Mouse (Mus musculus) cerebellum, adult 8-10 months (tissue): ENCODE data around the gene Gm21830.
"Not testable (repeated sequence)": the region's sequence is repeated elsewhere in the genome, so short reads cannot be mapped to it uniquely, and the experiment has no call there.

Source experiments
- DNase-seq: peaks from one replicate; pipeline ENCODE4 v3.0.0; 2022

The Gm21830 gene

DNA sequence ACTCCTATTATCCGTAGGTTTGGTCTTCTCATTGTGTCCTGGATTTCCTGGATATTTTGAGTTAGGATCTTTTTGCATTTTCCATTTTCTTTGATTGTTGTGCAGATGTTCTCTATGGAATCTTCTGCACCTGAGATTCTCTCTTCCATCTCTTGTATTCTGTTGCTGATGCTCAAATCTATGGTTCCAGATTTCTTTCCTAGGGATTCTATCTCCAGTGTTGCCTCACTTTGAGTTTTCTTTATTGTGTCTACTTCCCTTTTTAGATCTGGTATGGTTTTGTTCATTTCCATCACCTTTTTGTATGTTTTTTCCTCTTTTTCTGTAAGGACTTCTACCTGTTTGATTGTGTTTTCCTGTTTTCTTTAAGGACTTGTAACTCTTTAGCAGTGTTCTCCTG, at the start of gene Gm21830:
Gene Gm21830, plus strand, starts transcription at position 301 of the 400 bp plus-strand sequence.
- not testable (repeated sequence) for DNase-seq

DNA sequence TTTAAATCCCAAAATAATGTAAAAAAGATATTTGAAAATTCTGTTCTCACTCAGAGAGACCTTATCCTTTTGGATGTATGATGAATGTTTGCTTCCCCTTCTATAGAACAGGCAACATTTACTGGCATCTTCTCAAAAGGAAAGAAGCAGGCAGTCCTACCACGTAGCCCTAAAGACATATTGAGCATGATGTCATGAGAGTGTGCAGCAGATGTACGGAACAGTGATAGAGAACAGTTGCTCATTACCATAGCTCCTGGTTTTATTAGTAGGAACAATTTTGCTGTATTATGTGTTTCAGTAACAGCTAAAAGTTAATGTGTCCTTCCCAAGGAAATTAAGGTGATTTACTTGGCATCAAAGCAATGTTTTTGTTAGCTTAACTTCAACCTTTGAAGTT, 49.0 kb upstream of the Gm21830 start:
- no peak for DNase-seq

DNA sequence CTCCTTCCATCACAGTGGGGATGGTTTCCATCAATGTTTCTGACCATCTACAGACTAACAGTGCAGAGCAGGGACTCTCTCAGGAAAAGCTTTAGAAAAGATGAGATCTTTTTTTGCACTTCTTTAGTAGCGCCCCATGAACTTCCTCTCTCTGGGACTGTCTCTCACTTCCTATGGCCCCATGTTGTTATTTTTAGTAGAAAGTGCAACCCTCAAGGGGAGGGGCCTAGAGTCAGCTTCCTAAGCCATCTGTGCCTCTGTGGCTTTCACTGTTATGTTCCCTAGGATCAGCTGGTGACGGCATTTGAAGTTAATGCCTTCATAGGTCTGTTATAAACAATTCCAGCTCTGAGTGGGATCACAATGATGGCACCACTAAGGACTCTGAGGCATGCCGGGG, 35.0 kb upstream of the Gm21830 start:
- no peak for DNase-seq

DNA sequence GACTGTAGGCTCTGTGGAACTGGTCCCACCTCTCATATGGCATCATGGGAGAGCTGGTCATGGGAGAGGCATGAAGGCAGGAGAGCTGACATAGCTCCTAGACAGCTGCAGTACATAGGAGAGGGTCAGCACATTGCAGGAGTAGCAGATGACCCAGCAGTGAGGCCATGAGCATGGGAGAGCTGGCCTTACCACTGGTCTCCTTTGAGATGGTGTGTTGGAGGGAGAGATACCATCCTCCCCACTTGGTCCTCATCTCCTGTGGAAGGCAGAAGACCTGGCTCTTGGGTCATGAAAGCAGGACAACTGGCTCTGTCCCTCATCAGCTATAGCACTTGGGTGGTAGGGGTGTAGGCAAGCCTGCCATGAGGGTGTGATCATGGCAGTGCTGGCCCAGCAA, 7.3 kb downstream of the Gm21830 start:
- no peak for DNase-seq

DNA sequence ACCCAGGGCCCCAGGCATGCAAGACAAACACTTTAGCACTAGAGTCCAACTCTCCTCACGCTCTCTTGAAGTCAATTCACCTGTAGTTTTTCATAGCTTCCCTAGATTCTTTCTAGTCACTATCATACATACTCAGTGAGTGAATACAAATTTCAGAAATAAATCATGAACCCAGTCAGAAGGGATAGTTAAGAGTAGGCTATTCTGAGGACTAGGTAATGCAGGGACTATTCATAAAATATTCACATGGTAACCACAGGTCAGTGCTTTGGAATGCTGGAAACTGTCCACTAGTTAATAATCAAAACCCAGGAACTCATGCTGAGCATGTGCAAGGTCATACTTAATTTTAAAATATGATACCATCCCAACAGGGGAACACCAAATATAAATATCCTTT, 9.3 kb downstream of the Gm21830 start:
- DNase-seq: no peak

DNA sequence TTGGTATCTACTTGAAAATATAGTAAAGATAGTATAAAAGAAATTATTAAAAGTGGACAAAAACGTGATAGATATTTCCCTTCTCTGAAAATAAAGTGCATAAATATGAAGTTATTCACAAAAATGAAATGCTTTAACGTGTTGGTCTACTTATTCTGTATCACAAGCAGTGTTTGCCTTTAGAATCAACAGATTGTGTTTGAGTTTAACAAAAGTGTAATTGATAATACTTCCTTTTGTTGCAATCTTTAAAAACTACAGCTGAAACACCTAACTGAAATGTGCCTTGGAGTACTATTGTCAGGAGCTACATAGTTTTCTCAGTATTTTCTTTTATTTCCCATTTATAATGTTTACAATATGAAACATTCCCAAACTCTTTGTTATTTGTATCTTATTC, 19.6 kb downstream of the Gm21830 start, which contains the start of gene Gm26727:
Gene Gm26727, minus strand, starts transcription at position 101 of the 400 bp plus-strand sequence.
- DNase-seq: no peak

DNA sequence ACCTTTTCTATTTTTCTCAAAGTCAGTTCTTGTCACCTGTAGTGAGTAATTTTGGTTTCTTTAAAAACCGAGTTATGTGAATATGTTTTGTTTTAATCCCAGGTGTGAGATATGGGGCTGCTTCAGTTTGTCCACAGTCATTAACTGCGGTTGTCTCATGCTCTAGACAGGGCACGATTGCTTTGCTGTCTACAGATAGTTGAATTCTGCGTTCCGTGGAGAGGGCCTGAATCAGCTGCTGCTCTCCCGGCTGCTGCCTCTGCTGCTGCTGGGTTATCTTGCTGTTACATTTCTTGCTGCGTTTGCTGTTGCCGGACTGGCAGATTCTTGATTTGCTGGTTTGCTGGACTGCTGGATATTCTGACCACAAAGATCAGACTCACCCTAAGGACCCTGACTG, 24.8 kb downstream of the Gm21830 start:
- DNase-seq: no peak

DNA sequence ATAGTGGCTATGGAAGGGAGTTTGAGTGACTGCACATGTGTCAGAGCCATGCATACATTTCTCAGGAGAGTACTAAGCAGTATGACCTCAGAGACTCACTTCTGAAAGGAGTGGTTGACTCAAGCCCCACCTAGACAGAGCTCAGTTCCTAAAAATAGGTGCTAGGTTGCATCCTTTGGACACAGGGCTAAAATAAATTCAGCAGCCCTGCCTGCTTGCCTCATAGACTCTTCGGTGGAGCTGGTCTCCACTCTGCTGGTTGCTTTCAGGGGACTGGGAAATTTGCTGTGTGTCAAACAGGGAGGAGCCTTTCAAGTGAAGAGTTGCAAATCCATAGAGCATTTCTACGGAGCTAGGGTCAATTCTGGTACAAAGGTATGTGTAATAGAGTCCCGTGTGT, 32.3 kb downstream of the Gm21830 start, which contains the start of gene Xirp2:
Gene Xirp2, plus strand, starts transcription at position 223 of the 400 bp plus-strand sequence.
- no peak for DNase-seq

DNA sequence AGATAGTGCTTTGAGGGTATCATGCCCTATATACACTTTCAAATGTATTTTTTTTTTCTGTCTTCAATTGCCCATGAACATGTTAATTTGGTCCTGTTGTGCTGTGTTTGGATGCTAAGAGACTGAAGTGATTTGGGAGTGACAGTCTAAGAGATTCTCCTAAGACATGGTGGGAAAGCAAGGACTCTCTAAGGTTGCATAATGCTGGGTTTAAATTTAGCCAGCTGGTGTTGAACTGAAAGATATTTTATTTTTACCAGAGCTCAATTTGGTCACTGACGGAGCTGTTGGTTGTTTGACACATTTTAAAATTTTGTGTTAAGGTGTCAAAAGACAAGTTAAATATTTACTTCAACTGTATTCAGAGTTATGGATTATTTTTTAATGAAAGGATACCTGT, 33.2 kb downstream of the Gm21830 start:
- DNase-seq: no peak

DNA sequence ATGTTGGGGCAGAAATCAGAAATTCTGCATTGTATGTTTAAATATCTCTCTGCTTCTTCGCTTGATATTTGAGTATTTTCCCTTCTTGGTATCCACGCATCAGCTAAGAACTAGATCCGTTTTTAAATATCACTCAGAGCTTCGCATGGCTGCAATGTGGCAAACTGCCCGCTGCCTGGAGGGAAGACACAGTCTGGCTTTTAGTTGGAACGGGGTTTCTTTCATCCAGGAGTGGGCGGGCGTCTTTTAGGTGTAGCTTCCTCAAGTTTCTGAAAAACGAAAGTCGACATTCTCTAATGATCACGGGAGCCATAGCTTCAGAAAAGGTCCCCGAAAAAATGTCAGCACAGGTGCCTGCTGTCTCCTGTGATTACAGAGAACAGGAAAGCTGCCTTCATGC, 33.7 kb downstream of the Gm21830 start:
- DNase-seq: no peak

DNA sequence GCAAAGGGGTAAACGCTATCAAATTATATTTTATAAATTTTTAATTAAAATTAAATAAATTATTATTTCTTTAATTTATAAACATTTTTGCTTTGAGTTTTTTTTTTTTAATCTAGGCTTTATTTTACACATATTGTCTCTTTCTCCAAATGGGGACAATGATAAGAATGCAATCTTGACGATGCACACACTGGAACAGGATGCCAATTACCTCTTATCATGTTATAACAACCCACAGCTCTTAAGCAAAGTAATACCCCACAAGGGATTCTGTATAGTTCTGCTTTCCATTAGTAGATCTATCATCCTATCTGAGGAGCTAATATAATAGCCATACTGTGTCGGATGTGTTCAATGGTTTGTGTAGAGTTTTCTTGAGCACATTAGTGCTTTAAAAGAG, 47.3 kb downstream of the Gm21830 start:
- DNase-seq: no peak

DNA sequence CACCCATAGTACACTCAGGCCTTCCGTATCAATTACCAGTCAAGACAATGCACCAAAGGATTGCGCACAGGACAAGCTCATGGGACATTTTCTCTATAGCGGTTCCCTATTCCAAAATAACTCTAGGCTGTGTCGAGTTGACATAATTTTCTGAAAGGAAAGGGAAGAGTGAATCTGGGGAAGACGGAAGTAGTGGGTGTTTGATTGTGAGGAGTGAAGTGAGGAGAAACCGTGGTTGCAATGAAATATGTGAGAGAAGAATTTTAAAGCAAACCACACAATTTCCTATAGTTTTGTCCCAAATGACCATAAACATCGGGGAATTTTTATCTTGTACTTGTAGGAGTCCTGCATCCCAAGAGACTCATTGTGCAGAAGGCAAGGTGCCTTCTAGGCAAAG, 53.5 kb downstream of the Gm21830 start:
- no peak for DNase-seq

DNA sequence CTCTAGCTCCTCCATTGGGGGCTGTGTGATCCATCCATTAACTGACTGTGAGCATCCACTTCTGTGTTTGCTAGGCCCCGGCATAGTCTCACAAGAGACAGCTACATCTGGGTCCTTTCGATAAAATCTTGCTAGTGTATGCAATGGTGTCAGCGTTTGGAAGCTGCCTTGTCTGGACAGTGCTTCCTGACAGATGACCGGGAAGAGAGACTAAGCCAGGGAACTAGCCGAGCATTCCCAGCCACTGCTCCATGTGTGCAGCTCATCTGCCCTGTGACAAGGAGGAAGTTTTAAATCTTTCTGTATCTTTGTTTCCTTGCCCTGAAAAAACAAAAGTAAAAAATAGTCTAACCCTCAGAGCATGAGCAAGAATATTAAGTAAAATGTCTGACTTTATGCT, 56.5 kb downstream of the Gm21830 start:
- DNase-seq: not testable (repeated sequence)

DNA sequence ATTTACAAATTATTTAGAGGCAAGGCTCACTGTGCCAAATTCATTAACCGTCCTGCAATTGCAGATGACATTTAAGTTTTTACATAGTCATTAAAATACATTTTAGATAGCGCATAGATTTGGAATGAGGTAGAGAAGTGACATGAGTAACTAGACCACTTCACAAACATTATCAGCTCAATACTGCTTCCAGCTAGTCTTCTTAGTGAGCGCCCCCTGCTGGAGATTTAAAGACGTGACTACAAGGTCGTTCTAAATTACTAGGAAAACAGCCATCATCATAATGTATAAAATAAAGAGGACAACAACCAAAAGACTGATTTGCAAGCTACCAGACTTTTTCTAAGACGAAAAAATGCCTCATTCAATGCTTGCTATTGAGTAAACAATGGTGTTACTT, 64.2 kb downstream of the Gm21830 start:
- peak; percentile 10 for DNase-seq

DNA sequence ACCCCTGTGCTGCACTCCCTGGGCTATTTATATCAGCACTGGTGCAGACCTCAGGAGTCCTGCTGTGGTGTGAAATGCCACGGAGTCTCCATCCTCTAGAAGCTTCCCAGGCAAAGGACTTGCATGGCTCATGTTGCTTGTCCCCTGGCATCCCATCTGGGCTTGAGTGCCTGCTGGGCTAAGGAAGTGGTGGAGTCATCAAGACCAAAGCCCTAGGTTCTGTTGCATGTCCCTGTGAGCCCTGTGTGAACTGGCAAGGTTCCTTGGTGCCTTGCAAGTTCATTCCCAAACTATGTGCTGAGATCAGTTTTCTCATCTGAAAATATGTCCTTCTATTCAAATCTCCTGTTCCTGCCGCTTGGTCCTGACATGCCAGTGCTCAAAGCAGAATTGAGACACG, 67.5 kb downstream of the Gm21830 start:
- DNase-seq: no peak
